Mouse (Mus musculus): Measurements from ENCODE around the gene Gm10024.

GRCm38 (mm10) chr10:77684181-77684580, 27.1 kb upstream of the Gm10024 start:
- TF ChIP-seq POLR2A (IDR thresholded peaks at IDR 0.05; ENCODE audit: low read depth, low read length) (no peak), CTCF (IDR thresholded peaks at IDR 0.05; ENCODE audit: extremely low read depth, insufficient read length, insufficient replicate concordance, low read depth, low read length) (no peak)

Data from small intestine, adult 2 months (tissue).